In genomic region chr13:52972626-52973025, GRCm38 (mm10) we compare ENCODE assay signal across 16 mouse cellular contexts.
"Had no signal": no experiment of that assay in that cellular context is flagged by ENCODE, and none has a peak within 500 bp of the region (broad histone marks: within the 10 kb centered on the region; RNA-seq: fewer than 3 reads in every experiment).

No protein-coding gene starts in this region.

- H3K4me3 ChIP-seq: lung, embryonic 15.5 days; megakaryocyte, embryonic 14.5 days; midbrain, embryonic 13.5 days; midbrain, embryonic 15.5 days; neural tube, embryonic 12.5 days; stomach, embryonic 15.5 days had no signal

- H3K27me3 ChIP-seq: lung, embryonic 15.5 days; midbrain, embryonic 13.5 days; midbrain, embryonic 15.5 days; neural tube, embryonic 12.5 days; stomach, embryonic 15.5 days had no signal

- H3K27ac ChIP-seq: liver, embryonic 14.5 days; lung, embryonic 15.5 days; macrophage; midbrain, embryonic 13.5 days; midbrain, embryonic 15.5 days; neural tube, embryonic 12.5 days; stomach, embryonic 15.5 days; stomach, postnatal 0 days had no signal

- H3K9me3 ChIP-seq: lung, embryonic 15.5 days; midbrain, embryonic 13.5 days; midbrain, embryonic 15.5 days; neural tube, embryonic 12.5 days; stomach, embryonic 15.5 days had no signal

- DNase-seq: lung, adult 2 months; lung, postnatal 10 days; right cerebral cortex, postnatal 14 days; thymus, adult 2 months; thymus, postnatal 25 days; thymus, postnatal 4 days had no signal

- H3K9ac ChIP-seq: liver, embryonic 14.5 days; lung, embryonic 15.5 days; midbrain, embryonic 13.5 days; midbrain, embryonic 15.5 days; neural tube, embryonic 12.5 days; stomach, embryonic 15.5 days had no signal

- H3K4me2 ChIP-seq: lung, embryonic 15.5 days; midbrain, embryonic 11.5 days; midbrain, embryonic 13.5 days; midbrain, embryonic 15.5 days; neural tube, embryonic 12.5 days; stomach, embryonic 15.5 days had no signal

- ATAC-seq: midbrain, embryonic 13.5 days; midbrain, embryonic 15.5 days had no signal
